ENCODE assay signal across 7 mouse cellular contexts in the genomic region with DNA sequence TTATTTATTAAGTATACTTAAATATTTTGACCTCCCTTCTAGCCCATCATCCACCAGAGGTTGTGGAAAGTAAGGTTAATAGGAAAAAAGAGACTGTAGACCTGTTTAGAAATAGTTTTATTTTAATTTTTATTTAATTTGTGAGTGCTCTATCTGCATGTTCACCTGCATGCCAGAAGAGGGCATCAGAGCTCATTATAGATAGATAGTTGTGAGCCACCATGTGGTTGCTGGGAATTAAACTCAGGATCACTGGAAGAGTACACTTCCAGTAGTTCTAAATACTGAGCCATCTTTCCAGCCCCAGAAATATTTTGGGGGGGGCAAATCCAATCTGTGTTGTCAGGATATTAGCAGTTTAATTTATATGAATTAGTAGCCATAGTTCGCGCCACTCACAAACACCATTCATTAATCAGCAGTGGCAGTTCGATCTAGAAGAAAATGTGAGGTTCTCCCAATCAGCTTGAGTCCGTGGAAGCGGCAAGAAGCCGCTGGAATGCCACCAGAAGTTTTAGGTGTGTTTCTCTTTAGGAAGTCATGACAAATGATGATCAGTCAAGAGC. TPM values are rescaled to one million over a fixed set of nuclear protein-coding genes. Genes with fewer than 3 reads are reported as not detected.
DNase-seq lines count a peak whose midpoint lies in the region; ATAC-seq and TF ChIP-seq lines count a peak whose summit lies in the region.

No protein-coding gene starts in this region.

- H3K4me2 ChIP-seq in liver, postnatal 0 days (ENCODE audit: low read depth, low read length) = no peak overlapping the region
- H3K4me2 ChIP-seq in liver, embryonic 12.5 days = no peak overlapping the region

- TF ChIP-seq EP300 in heart, adult 2 months (IDR thresholded peaks at IDR 0.05; ENCODE audit: insufficient read depth, low read depth, low read length) = no peak
- no peak for TF ChIP-seq EP300 in liver, postnatal 0 days (IDR thresholded peaks at IDR 0.05; ENCODE audit: low read depth)

- no peak for ATAC-seq in liver, postnatal 0 days
- no peak for ATAC-seq in liver, embryonic 12.5 days

- no peaks in the 10 kb centered on the region for H3K79me2 ChIP-seq in heart, adult 2 months (replicated peaks; ENCODE audit: control insufficient read depth, insufficient read depth, low read length)

- TF ChIP-seq CTCF in heart, adult 2 months (IDR thresholded peaks at IDR 0.05) = peak; percentile 89
- peak; percentile 59 for TF ChIP-seq CTCF in liver, postnatal 0 days (IDR thresholded peaks at IDR 0.05; ENCODE audit: low read depth)
- TF ChIP-seq CTCF in E14TG2a.4 (conservative IDR thresholded peaks at IDR 0.05; ENCODE audit: low read length) = peak; percentile 32

- 97% methylated on average over 6 of the region's 6 CpGs for WGBS in heart, adult 2 months
- 96% methylated on average over 6 of the region's 6 CpGs for WGBS in liver, postnatal 0 days (ENCODE audit: insufficient replicate concordance)
- WGBS in liver, embryonic 12.5 days (ENCODE audit: insufficient replicate concordance) = 88% methylated on average over 6 of the region's 6 CpGs

- H3K4me3 ChIP-seq in heart, adult 2 months = no peak overlapping the region
- H3K4me3 ChIP-seq in liver, postnatal 0 days (ENCODE audit: low read depth, low read length) = no peak overlapping the region
- H3K4me3 ChIP-seq in liver, embryonic 12.5 days = no peak overlapping the region
- no peak overlapping the region for H3K4me3 ChIP-seq in E14TG2a.4 (replicated peaks; ENCODE audit: low read length)

- H3K4me1 ChIP-seq in heart, adult 2 months (ENCODE audit: control insufficient read depth, insufficient read depth, low read length) = peaks cover 5% of the 10 kb centered on the region
- H3K4me1 ChIP-seq in liver, postnatal 0 days (ENCODE audit: insufficient read depth) = peaks cover 8% of the 10 kb centered on the region; the same call in 1 of the 2 replicates
- H3K4me1 ChIP-seq in liver, embryonic 12.5 days = peaks cover 22% of the 10 kb centered on the region
- H3K4me1 ChIP-seq in E14TG2a.4 (replicated peaks; ENCODE audit: low read depth, low read length) = peaks cover 13% of the 10 kb centered on the region

- no peak overlapping the region for H3K9ac ChIP-seq in heart, adult 2 months (ENCODE audit: low read depth, low read length)
- no peak overlapping the region for H3K9ac ChIP-seq in liver, postnatal 0 days (replicated peaks)
- no peak overlapping the region for H3K9ac ChIP-seq in liver, embryonic 12.5 days

- no peak for DNase-seq in heart, adult 2 months
- DNase-seq in heart, postnatal 36 days = no peak
- no peak for DNase-seq in liver, postnatal 0 days
- peak; percentile 54 for DNase-seq in induced T-regulatory cell, adult 2 months (ENCODE audit: low read depth)
- no peak for DNase-seq in MN1 (ENCODE audit: low spot score)

- H3K9me3 ChIP-seq in liver, postnatal 0 days (ENCODE audit: low read length) = no peaks in the 10 kb centered on the region
- 0 out of 2 replicates have a peak, but pooled peaks cover 6% of the 10 kb centered on the region for H3K9me3 ChIP-seq in liver, embryonic 12.5 days (replicated peaks)
- peaks cover 24% of the 10 kb centered on the region for H3K9me3 ChIP-seq in E14TG2a.4 (ENCODE audit: low read length)

- no peak for TF ChIP-seq POLR2A in heart, adult 2 months (IDR thresholded peaks at IDR 0.05; ENCODE audit: insufficient read depth, low read depth, low read length)

- no peak overlapping the region for H3K27ac ChIP-seq in heart, adult 2 months
- H3K27ac ChIP-seq in liver, postnatal 0 days (ENCODE audit: low read depth) = no peak overlapping the region
- no peak overlapping the region for H3K27ac ChIP-seq in liver, embryonic 12.5 days

- intact Hi-C loops in heart, adult 2 months (cut with DNase I) = loop anchor here (1.0 kb wide), 2 partner anchors 69 to 91 kb away; no protein-coding TSS in a partner anchor
- intact Hi-C loops in heart, postnatal 36 days (cut with DNase I) = loop anchor here (1.0 kb wide), 1 partner anchor 69 kb away; no protein-coding TSS in a partner anchor

- H3K36me3 ChIP-seq in heart, adult 2 months (ENCODE audit: control insufficient read depth, insufficient read depth, low read length) = no peaks in the 10 kb centered on the region
- H3K36me3 ChIP-seq in liver, postnatal 0 days (replicated peaks; ENCODE audit: insufficient read depth, low read length) = no peaks in the 10 kb centered on the region
- peaks cover 3% of the 10 kb centered on the region; the same call in 1 of the 2 replicates for H3K36me3 ChIP-seq in liver, embryonic 12.5 days
- H3K36me3 ChIP-seq in E14TG2a.4 (ENCODE audit: insufficient read depth, low read length) = no peaks in the 10 kb centered on the region

- H3K27me3 ChIP-seq in heart, adult 2 months (ENCODE audit: control insufficient read depth, insufficient read depth, low read length) = no peaks in the 10 kb centered on the region
- no peaks in the 10 kb centered on the region for H3K27me3 ChIP-seq in liver, postnatal 0 days (ENCODE audit: insufficient read depth, low read length)
- no peaks in the 10 kb centered on the region for H3K27me3 ChIP-seq in liver, embryonic 12.5 days (replicated peaks)
- H3K27me3 ChIP-seq in E14TG2a.4 (ENCODE audit: insufficient read depth, low read length) = peaks cover 16% of the 10 kb centered on the region

RNA-seq across cellular contexts. Expression of a gene that starts 6.7 kb away (rescaled TPM):
- total RNA-seq in heart, adult 2 months (2021) = under 1 TPM; 0.18 to 0.30 TPM
- 0.47 and 2.3 TPM in 2 replicates for polyA plus RNA-seq in heart, adult 2 months (2012; rRNA removed)
- under 1 TPM; 0.17 to 0.46 TPM for total RNA-seq in heart, postnatal 36 days (2021)
- 23.2 and 25.4 TPM in 2 replicates for polyA plus RNA-seq in liver, postnatal 0 days (2015; fragmentation: Nextera tagmentation; extraction: Ambion mirVana)
- 50.8 and 52.6 TPM in 2 replicates for polyA plus RNA-seq in liver, embryonic 12.5 days (2016; fragmentation: Nextera tagmentation; extraction: Ambion mirVana)

RNA-seq across cellular contexts. Expression of a gene that starts 13.6 kb away (rescaled TPM):
- total RNA-seq in heart, adult 2 months (2021) = 100 to 1,000 TPM; 276 to 302 TPM
- polyA plus RNA-seq in heart, adult 2 months (2012; rRNA removed) = 170 and 204 TPM in 2 replicates
- total RNA-seq in heart, postnatal 36 days (2021) = 100 to 1,000 TPM; 305 to 315 TPM
- polyA plus RNA-seq in liver, postnatal 0 days (2015; fragmentation: Nextera tagmentation; extraction: Ambion mirVana) = 4.9 and 5.1 TPM in 2 replicates
- polyA plus RNA-seq in liver, embryonic 12.5 days (2016; fragmentation: Nextera tagmentation; extraction: Ambion mirVana) = 10.3 and 11.0 TPM in 2 replicates

Comparison
In these comparisons a context has a peak if more than half of its experiments do, and no peak if none do; other contexts are left out.
1. CTCF ChIP-seq: peak in every context shown above with its lines; median percentile 89 in heart, adult 2 months; 59 in liver, postnatal 0 days; 32 in E14TG2a.4.
2. RNA of a gene that starts 13.6 kb away (polyA plus RNA-seq): 170 to 204 TPM in heart, adult 2 months; 10.3 to 11.0 TPM in liver, embryonic 12.5 days and 4.9 to 5.1 TPM in liver, postnatal 0 days; every median in the first group is over 10 times any median in the second.